Mouse (Mus musculus) left cerebral cortex, postnatal 14 days (tissue): ENCODE measurements around the gene Alkbh1. TPM values are rescaled to one million over a fixed set of nuclear protein-coding genes. Genes with fewer than 3 reads are reported as not detected.

Source experiments
- DNase-seq, 2 experiments: peaks; one replicate each; pipeline ENCODE4 v3.0.0; 2021 to 2022; ENCODE audit warnings: low spot score in 2 of 2, mixed read lengths in 1 of 2
- intact Hi-C: fragments of 180-260 bp; cut with DNase I; formaldehyde crosslinking; loops from one replicate; pipeline ENCODE4 v1.15.1; 2025
- microRNA-seq, 2 experiments: library from miRNA; unstranded; fragments of <30 nt; microRNA quantifications; one replicate each; pipeline ENCODE4 v1.2.0; 2022
- total RNA-seq, 2 experiments: library from RNA; stranded (reverse); gene quantifications; 2 replicates each; pipeline ENCODE4 v1.2.3; 2021

The Alkbh1 gene
- total RNA-seq, 2 experiments from 2014 or later, result 17.1 to 17.2 TPM

GRCm38 (mm10) chr12:87388122-87388774 lies 55.6 kb downstream of the Alkbh1 start, which contains the start of gene Sptlc2:
Gene Sptlc2, minus strand, starts transcription at chr12:87388355.
- peak; percentile 99 to 100 for DNase-seq
- intact Hi-C loops, result no loop called here

GRCm38 (mm10) chr12:87387171-87388121 lies 56.4 kb downstream of the Alkbh1 start:
- intact Hi-C loops, result no loop called here
- DNase-seq, result peak in 1 of 2 experiments; percentile 28

- intact Hi-C loops, result no loop called here
- DNase-seq, result no peak
Measured at GRCm38 (mm10) chr12:87385051-87385450, 58.8 kb downstream of the Alkbh1 start.

GRCm38 (mm10) chr12:87381380-87381682 lies 62.5 kb downstream of the Alkbh1 start:
- DNase-seq, result no peak
- intact Hi-C loops, result no loop called here

- no peak for DNase-seq
- intact Hi-C loops, result no loop called here
Measured at GRCm38 (mm10) chr12:87380586-87381379, 63.0 kb downstream of the Alkbh1 start.

- intact Hi-C loops, result no loop called here
- no peak for DNase-seq
Measured at GRCm38 (mm10) chr12:87379496-87379895, 64.3 kb downstream of the Alkbh1 start.

Small RNAs within 50 kb of the gene (microRNA-seq; reads per million reads assigned to microRNA genes)
- 30.0 to 49.9 reads per million in 2 experiments for gene Mir3068

Other genes starting within 250 kb of the Alkbh1 start
- gene Samd15, start 244.3 kb downstream of the Alkbh1 start, total RNA-seq, result 1 to 10 TPM; 3.4 to 3.6 TPM
- 10 to 100 TPM; 28.0 to 28.5 TPM for gene Tmed8, start 243.6 kb downstream of the Alkbh1 start, total RNA-seq
- 1 to 10 TPM in 1 of 2 experiments, under 1 TPM in 1; 0.85 to 2.1 TPM for gene Noxred1, start 205.3 kb downstream of the Alkbh1 start, total RNA-seq
- gene Vipas39, start 177.8 kb downstream of the Alkbh1 start, total RNA-seq, result 10 to 100 TPM; 55.8 to 58.7 TPM
- gene Ahsa1, start 177.5 kb downstream of the Alkbh1 start, total RNA-seq, result 100 to 1,000 TPM; 158 to 159 TPM
- under 1 TPM; 0.47 to 0.48 TPM for gene Ism2, start 144.3 kb downstream of the Alkbh1 start, total RNA-seq
- 10 to 100 TPM; 43.8 to 49.1 TPM for gene Sptlc2, start 55.7 kb downstream of the Alkbh1 start, total RNA-seq
- 10 to 100 TPM; 79.6 to 93.9 TPM for gene Slirp, start 121 bp downstream of the Alkbh1 start, total RNA-seq
- gene Snw1, start 28.3 kb upstream of the Alkbh1 start, total RNA-seq, result 10 to 100 TPM; 50.5 to 54.1 TPM
- not detected for gene Gm5788, start 50.7 kb upstream of the Alkbh1 start, total RNA-seq
- gene Gm8300, start 70.3 kb upstream of the Alkbh1 start, total RNA-seq, result not detected
- not detected for gene Oog1, start 158.7 kb upstream of the Alkbh1 start, total RNA-seq
- gene Gm4027, start 174.9 kb upstream of the Alkbh1 start, total RNA-seq, result not detected
- not detected for gene Gm16381, start 200.6 kb upstream of the Alkbh1 start, total RNA-seq